Mouse (Mus musculus): ENCODE measurements at regions not wholly inside any gene's neighbourhood (a gene's known extent, or its start where the extent isn't known, plus 50 kb on each side); places are given as distances from the start of the nearest gene placed in this dataset.

DNA sequence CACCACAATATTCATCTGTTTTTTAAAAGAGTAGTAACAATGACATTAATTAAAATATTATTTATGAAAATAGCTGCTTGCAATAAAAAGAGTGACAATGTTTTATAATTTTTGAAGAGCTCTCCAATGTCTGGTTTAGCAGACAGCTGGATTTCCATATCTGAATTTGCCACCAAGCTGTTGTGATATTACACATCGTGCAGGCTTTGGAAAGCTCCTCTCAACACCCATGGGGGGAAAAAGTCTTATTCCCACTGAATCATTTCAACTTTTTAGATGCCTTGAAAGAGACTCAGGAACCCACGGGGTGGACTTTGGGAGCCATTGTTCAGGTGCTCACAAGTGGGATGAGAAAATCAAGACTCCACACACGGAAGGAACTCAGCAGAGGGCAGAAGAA lies 106.6 kb upstream of the Klf13 start:
- H3K4me1 ChIP-seq (ENCODE audit: control insufficient read depth, insufficient read depth, low read length) = peaks cover 6% of the 10 kb centered on the region
- no peak for TF ChIP-seq CTCF (IDR thresholded peaks at IDR 0.05; ENCODE audit: low read depth, low read length)
- no peak for TF ChIP-seq POLR2A (IDR thresholded peaks at IDR 0.05; ENCODE audit: insufficient read depth, low read length)
- no peak for TF ChIP-seq EP300 (IDR thresholded peaks at IDR 0.05; ENCODE audit: insufficient read depth, low read depth, low read length)
- no peaks in the 10 kb centered on the region for H3K9me3 ChIP-seq (replicated peaks; ENCODE audit: control insufficient read depth, insufficient read depth, low read length, poor library complexity, severe bottlenecking)
- H3K27me3 ChIP-seq (ENCODE audit: control insufficient read depth, insufficient read depth, low read length, poor library complexity, severe bottlenecking) = no peaks in the 10 kb centered on the region
- no peak overlapping the region for H3K27ac ChIP-seq (ENCODE audit: insufficient read depth, low read length)
- no peaks in the 10 kb centered on the region for H3K36me3 ChIP-seq (ENCODE audit: control insufficient read depth, insufficient read depth, low read length, poor library complexity, severe bottlenecking)
- no peak overlapping the region for H3K4me3 ChIP-seq (ENCODE audit: low read depth, low read length)
- H3K9ac ChIP-seq (ENCODE audit: low read depth, poor library complexity, severe bottlenecking) = no peak overlapping the region

GRCm38 (mm10) chr7:64042978-64043377 lies 104.3 kb upstream of the Klf13 start:
- no peak overlapping the region for H3K9ac ChIP-seq (ENCODE audit: low read depth, poor library complexity, severe bottlenecking)
- H3K4me1 ChIP-seq (ENCODE audit: control insufficient read depth, insufficient read depth, low read length) = peaks cover 6% of the 10 kb centered on the region
- no peak overlapping the region for H3K4me3 ChIP-seq (ENCODE audit: low read depth, low read length)
- H3K27ac ChIP-seq (ENCODE audit: insufficient read depth, low read length) = no peak overlapping the region
- TF ChIP-seq POLR2A (IDR thresholded peaks at IDR 0.05; ENCODE audit: insufficient read depth, low read length) (no peak), CTCF (IDR thresholded peaks at IDR 0.05; ENCODE audit: low read depth, low read length) (no peak), EP300 (IDR thresholded peaks at IDR 0.05; ENCODE audit: insufficient read depth, low read depth, low read length) (no peak)
- H3K36me3 ChIP-seq (ENCODE audit: control insufficient read depth, insufficient read depth, low read length, poor library complexity, severe bottlenecking) = no peaks in the 10 kb centered on the region
- H3K9me3 ChIP-seq (replicated peaks; ENCODE audit: control insufficient read depth, insufficient read depth, low read length, poor library complexity, severe bottlenecking) = no peaks in the 10 kb centered on the region
- no peaks in the 10 kb centered on the region for H3K27me3 ChIP-seq (ENCODE audit: control insufficient read depth, insufficient read depth, low read length, poor library complexity, severe bottlenecking)

DNA sequence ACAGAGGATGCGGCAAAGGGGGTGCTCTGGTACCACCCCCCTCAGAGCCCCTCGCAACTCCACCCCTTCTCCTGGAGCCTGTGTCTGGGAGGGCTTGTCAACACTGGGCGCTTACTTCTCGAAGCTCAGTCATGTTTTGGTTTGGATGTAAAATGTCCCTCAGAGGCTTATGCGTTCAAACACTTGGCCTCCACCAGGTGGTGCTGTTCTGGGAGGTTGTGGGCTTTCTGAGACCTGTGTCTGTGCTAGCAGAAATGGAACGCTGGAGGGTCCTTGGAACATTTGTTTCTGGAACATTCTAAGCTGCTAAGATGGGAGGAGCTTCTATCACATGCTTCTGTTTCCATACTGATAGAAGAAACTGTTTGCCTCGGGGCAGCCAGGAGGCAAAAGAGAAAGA lies 102.6 kb upstream of the Klf13 start:
- TF ChIP-seq POLR2A (IDR thresholded peaks at IDR 0.05; ENCODE audit: insufficient read depth, low read length) (no peak), CTCF (IDR thresholded peaks at IDR 0.05; ENCODE audit: low read depth, low read length) (no peak), EP300 (IDR thresholded peaks at IDR 0.05; ENCODE audit: insufficient read depth, low read depth, low read length) (no peak)
- H3K4me1 ChIP-seq (ENCODE audit: control insufficient read depth, insufficient read depth, low read length) = peaks cover 6% of the 10 kb centered on the region

GRCm38 (mm10) chr7:64040026-64040737 lies 101.5 kb upstream of the Klf13 start:
- peaks cover 6% of the 10 kb centered on the region for H3K4me1 ChIP-seq (ENCODE audit: control insufficient read depth, insufficient read depth, low read length)
- TF ChIP-seq POLR2A (IDR thresholded peaks at IDR 0.05; ENCODE audit: insufficient read depth, low read length) (no peak), CTCF (IDR thresholded peaks at IDR 0.05; ENCODE audit: low read depth, low read length) (no peak), EP300 (IDR thresholded peaks at IDR 0.05; ENCODE audit: insufficient read depth, low read depth, low read length) (no peak)
- H3K27me3 ChIP-seq (ENCODE audit: control insufficient read depth, insufficient read depth, low read length, poor library complexity, severe bottlenecking) = no peaks in the 10 kb centered on the region
- no peaks in the 10 kb centered on the region for H3K9me3 ChIP-seq (replicated peaks; ENCODE audit: control insufficient read depth, insufficient read depth, low read length, poor library complexity, severe bottlenecking)
- H3K9ac ChIP-seq (ENCODE audit: low read depth, poor library complexity, severe bottlenecking) = no peak overlapping the region
- no peak overlapping the region for H3K27ac ChIP-seq (ENCODE audit: insufficient read depth, low read length)
- no peak overlapping the region for H3K4me3 ChIP-seq (ENCODE audit: low read depth, low read length)
- no peaks in the 10 kb centered on the region for H3K36me3 ChIP-seq (ENCODE audit: control insufficient read depth, insufficient read depth, low read length, poor library complexity, severe bottlenecking)

More for the DNA sequence above, 102.6 kb upstream of the Klf13 start:
- Histone ChIP-seq H3K27me3 (ENCODE audit: control insufficient read depth, insufficient read depth, low read length, poor library complexity, severe bottlenecking) (no peaks in the 10 kb centered on the region), H3K27ac (ENCODE audit: insufficient read depth, low read length) (no peak overlapping the region), H3K9ac (ENCODE audit: low read depth, poor library complexity, severe bottlenecking) (no peak overlapping the region), H3K9me3 (replicated peaks; ENCODE audit: control insufficient read depth, insufficient read depth, low read length, poor library complexity, severe bottlenecking) (no peaks in the 10 kb centered on the region), H3K36me3 (ENCODE audit: control insufficient read depth, insufficient read depth, low read length, poor library complexity, severe bottlenecking) (no peaks in the 10 kb centered on the region), H3K4me3 (ENCODE audit: low read depth, low read length) (no peak overlapping the region)

- no peaks in the 10 kb centered on the region for H3K4me1 ChIP-seq (ENCODE audit: control insufficient read depth, insufficient read depth, low read length)
- no peaks in the 10 kb centered on the region for H3K36me3 ChIP-seq (ENCODE audit: control insufficient read depth, insufficient read depth, low read length, poor library complexity, severe bottlenecking)
- H3K27ac ChIP-seq (ENCODE audit: insufficient read depth, low read length) = no peak overlapping the region
- no peak overlapping the region for H3K9ac ChIP-seq (ENCODE audit: low read depth, poor library complexity, severe bottlenecking)
- H3K27me3 ChIP-seq (ENCODE audit: control insufficient read depth, insufficient read depth, low read length, poor library complexity, severe bottlenecking) = no peaks in the 10 kb centered on the region
- TF ChIP-seq CTCF (IDR thresholded peaks at IDR 0.05; ENCODE audit: low read depth, low read length) = no peak
- TF ChIP-seq POLR2A (IDR thresholded peaks at IDR 0.05; ENCODE audit: insufficient read depth, low read length) = no peak
- no peak for TF ChIP-seq EP300 (IDR thresholded peaks at IDR 0.05; ENCODE audit: insufficient read depth, low read depth, low read length)
- H3K4me3 ChIP-seq (ENCODE audit: low read depth, low read length) = no peak overlapping the region
- no peaks in the 10 kb centered on the region for H3K9me3 ChIP-seq (replicated peaks; ENCODE audit: control insufficient read depth, insufficient read depth, low read length, poor library complexity, severe bottlenecking)
Observed at GRCm38 (mm10) chr7:64037701-64038231, 99.1 kb upstream of the Klf13 start.

DNA sequence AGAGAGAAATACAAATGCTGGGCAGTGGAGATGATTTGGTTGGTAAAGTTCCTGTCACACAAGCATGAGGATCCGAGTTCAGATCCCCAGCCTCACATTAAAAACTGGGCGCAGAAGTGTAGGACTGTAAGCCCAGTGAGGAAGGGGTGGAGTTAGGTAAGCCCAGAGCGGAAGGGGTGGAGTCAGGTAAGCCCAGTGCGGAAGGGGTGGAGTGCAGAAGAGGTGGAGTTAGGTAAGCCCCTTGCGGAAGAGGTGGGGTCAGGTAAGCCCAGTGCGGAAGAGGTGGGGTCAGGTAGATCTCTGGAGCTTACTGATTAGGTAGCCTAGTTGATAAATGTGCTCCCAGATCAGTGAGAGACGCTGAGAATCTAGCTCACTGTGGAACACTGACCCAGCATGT lies 97.4 kb upstream of the Klf13 start:
- H3K27ac ChIP-seq (ENCODE audit: insufficient read depth, low read length) = no peak overlapping the region
- H3K4me1 ChIP-seq (ENCODE audit: control insufficient read depth, insufficient read depth, low read length) = no peaks in the 10 kb centered on the region
- H3K9ac ChIP-seq (ENCODE audit: low read depth, poor library complexity, severe bottlenecking) = no peak overlapping the region
- no peak for TF ChIP-seq EP300 (IDR thresholded peaks at IDR 0.05; ENCODE audit: insufficient read depth, low read depth, low read length)
- TF ChIP-seq POLR2A (IDR thresholded peaks at IDR 0.05; ENCODE audit: insufficient read depth, low read length) = no peak
- TF ChIP-seq CTCF (IDR thresholded peaks at IDR 0.05; ENCODE audit: low read depth, low read length) = no peak
- H3K36me3 ChIP-seq (ENCODE audit: control insufficient read depth, insufficient read depth, low read length, poor library complexity, severe bottlenecking) = no peaks in the 10 kb centered on the region
- no peak overlapping the region for H3K4me3 ChIP-seq (ENCODE audit: low read depth, low read length)
- H3K27me3 ChIP-seq (ENCODE audit: control insufficient read depth, insufficient read depth, low read length, poor library complexity, severe bottlenecking) = no peaks in the 10 kb centered on the region
- H3K9me3 ChIP-seq (replicated peaks; ENCODE audit: control insufficient read depth, insufficient read depth, low read length, poor library complexity, severe bottlenecking) = no peaks in the 10 kb centered on the region

All from ES-Bruce4 (cell line).